Mouse (Mus musculus): ENCODE measurements around the gene Ift122. TPM values are rescaled to one million over a fixed set of nuclear protein-coding genes. Genes with fewer than 3 reads are reported as not detected.

Ift122 gene
- total and polyA plus RNA-seq, 3 experiments = 7.9 to 14.1 (median 8.6) TPM

DNA sequence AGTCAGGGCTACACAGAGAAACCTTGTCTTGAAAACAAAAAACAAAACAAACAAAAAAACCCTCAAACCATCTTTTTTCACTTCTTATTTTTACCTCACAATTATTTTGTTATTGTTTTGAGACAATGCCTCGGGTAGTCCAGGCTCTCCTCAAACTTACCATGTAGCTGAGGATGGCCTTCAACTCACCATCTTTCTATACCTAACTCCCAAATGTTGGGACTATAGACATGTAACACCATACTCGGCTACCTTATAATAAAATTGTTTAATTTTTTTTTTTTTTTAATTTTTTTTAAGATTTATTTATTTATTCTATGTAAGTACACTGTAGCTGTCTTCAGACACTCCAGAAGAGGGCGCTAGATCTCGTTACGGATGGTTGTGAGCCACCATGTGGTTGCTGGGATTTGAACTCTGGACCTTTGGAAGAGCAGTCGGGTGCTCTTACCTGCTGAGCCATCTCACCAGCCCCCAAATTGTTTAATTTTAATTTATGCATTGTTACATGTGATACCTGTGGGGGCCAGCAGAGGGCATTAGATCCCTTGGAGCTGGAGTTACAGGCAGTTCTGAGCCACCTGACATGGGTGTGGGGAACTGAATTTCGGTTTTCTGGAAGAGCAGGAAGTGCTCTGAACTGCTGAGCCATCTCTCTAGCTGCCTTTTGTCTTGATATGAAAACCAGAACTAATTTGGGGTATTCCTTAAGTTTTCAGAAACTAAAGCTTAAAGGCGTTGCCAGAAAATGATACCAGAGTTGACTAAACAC, 6.4 kb upstream of the Ift122 start (continued):
- TF ChIP-seq CHD2 (IDR thresholded peaks at IDR 0.05; ENCODE audit: low read length) = peak; percentile 36; the same call in 1 of the 2 replicates
- TF ChIP-seq MYC (IDR thresholded peaks at IDR 0.05; ENCODE audit: low read depth, low read length) = peak; percentile 60; the same call in 1 of the 2 replicates

DNA sequence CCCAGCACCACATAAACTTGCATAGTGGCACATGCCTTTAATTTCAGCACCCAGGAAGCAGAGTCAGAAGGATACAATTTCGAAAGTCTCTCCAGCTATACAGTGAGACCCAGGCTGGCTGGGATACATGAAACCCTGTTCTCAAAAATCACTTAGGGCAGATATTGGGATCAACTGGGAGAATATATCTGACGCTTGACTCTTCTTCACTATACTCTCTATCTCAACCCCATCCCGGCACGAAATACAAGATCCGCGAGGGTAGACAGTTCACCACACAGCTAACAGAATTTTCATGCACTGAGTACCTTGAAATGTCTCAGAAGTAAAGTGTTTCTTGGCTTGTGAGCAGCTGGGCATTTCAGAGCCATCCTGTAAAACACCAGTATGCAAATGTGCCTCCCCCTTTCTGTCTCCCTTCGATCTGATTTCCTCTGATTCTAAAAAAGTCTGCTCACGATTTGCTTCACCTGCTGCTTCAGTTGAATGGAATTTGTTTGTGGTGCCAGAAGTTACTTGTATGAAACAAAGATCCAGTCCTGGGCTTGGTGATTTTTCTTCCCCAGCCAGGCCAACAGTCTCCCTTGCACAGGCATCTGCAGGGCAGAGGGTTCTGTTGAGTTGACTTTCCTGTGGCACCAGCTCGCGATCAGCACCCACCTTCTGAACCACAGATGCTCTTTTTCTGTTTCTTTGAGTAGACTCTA, 4.5 kb upstream of the Ift122 start:
- in situ Hi-C loops (cut with MboI; ENCODE audit: low pct_ligation_motif_present, low pct_unique_long_range_greater_than_20kb, low sequenced_read_pairs) = loop anchor here (5.0 to 10.0 kb wide), 2 partner anchors 159 to 286 kb away; no protein-coding TSS in a partner anchor
- no peaks in the 10 kb centered on the region for H3K9me3 ChIP-seq (replicated peaks; ENCODE audit: low read length)
- peak overlapping the region; percentile 98 for H3K4me2 ChIP-seq (ENCODE audit: insufficient read depth, low read depth, poor library complexity, severe bottlenecking)
- DNase-seq (ENCODE audit: extremely low read depth) = peak; percentile 46
- dilution Hi-C loops (cut with MboI; ENCODE audit: extremely low pct_ligation_motif_present, extremely low pct_unique_long_range_greater_than_20kb, low sequenced_read_pairs) = no loop called here
- peak overlapping the region; percentile 29 to 31 (median 30) for H3K4me3 ChIP-seq (replicated peaks in 1 of 3; ENCODE audit: low read depth in 2 of 3, low read length in 2 of 3, poor library complexity in 1 of 3)
- peak; percentile 87 for TF ChIP-seq CHD1 (IDR thresholded peaks at IDR 0.05; ENCODE audit: low read depth, low read length)
- TF ChIP-seq PAX5 (IDR thresholded peaks at IDR 0.05; ENCODE audit: low read length) = no peak
- TF ChIP-seq ZMIZ1 (IDR thresholded peaks at IDR 0.05; ENCODE audit: low read depth, low read length) = 0 out of 2 replicates have a peak, but pooled peaks have one; percentile 53
- TF ChIP-seq NRF1 (IDR thresholded peaks at IDR 0.05; ENCODE audit: low read depth, low read length) = peak; percentile 11; the same call in 1 of the 2 replicates
- TF ChIP-seq RCOR1 (conservative IDR thresholded peaks at IDR 0.05; ENCODE audit: low read depth, low read length) = peak; percentile 50; the same call in 1 of the 2 replicates
- peak; percentile 78; the same call in 1 of the 2 replicates for TF ChIP-seq MXI1 (IDR thresholded peaks at IDR 0.05; ENCODE audit: low read depth, low read length)
- no peak for TF ChIP-seq KAT2A (IDR thresholded peaks at IDR 0.05; ENCODE audit: insufficient replicate concordance, low read length)
- no peak; the same call in 1 of the 2 replicates for TF ChIP-seq MAFK (IDR thresholded peaks at IDR 0.05; ENCODE audit: insufficient replicate concordance, low read length)
- TF ChIP-seq NELFE (IDR thresholded peaks at IDR 0.05; ENCODE audit: low read depth, low read length) = peak; percentile 47; the same call in 1 of the 2 replicates
- peak; percentile 61 for TF ChIP-seq IRF4 (IDR thresholded peaks at IDR 0.05; ENCODE audit: low read depth, low read length)
- no peak for TF ChIP-seq JUN (IDR thresholded peaks at IDR 0.05; ENCODE audit: insufficient read depth, low read depth, low read length)
- peak; percentile 67 for TF ChIP-seq ETS1 (conservative IDR thresholded peaks at IDR 0.05; ENCODE audit: low read depth, low read length)
- peak; percentile 39; the same call in 1 of the 2 replicates for TF ChIP-seq MAX (IDR thresholded peaks at IDR 0.05; ENCODE audit: low read length)
- TF ChIP-seq BHLHE40 (IDR thresholded peaks at IDR 0.05; ENCODE audit: low read depth, low read length) = peak; percentile 65
- TF ChIP-seq USF1 (IDR thresholded peaks at IDR 0.05; ENCODE audit: low read depth, low read length) = no peak
- peak; percentile 55; the same call in 1 of the 2 replicates for TF ChIP-seq MEF2A (IDR thresholded peaks at IDR 0.05; ENCODE audit: borderline replicate concordance, low read depth, low read length)
- TF ChIP-seq USF2 (conservative IDR thresholded peaks at IDR 0.05; ENCODE audit: low read depth, low read length) = no peak
- peak; percentile 58; the same call in 1 of the 2 replicates for TF ChIP-seq CHD2 (IDR thresholded peaks at IDR 0.05; ENCODE audit: low read length)
- TF ChIP-seq MYC (IDR thresholded peaks at IDR 0.05; ENCODE audit: low read depth, low read length) = 0 out of 2 replicates have a peak, but pooled peaks have one; percentile 18
- TF ChIP-seq JUND (conservative IDR thresholded peaks at IDR 0.05; ENCODE audit: low read depth, low read length) = no peak
- peak; percentile 45; the same call in 1 of the 2 replicates for TF ChIP-seq TCF12 (IDR thresholded peaks at IDR 0.05; ENCODE audit: low read depth, low read length)
- 0 out of 2 replicates have a peak, but pooled peaks have one; percentile 57 for TF ChIP-seq ZNF384 (IDR thresholded peaks at IDR 0.05; ENCODE audit: low read depth, low read length)
- TF ChIP-seq CTCF (conservative IDR thresholded peaks at IDR 0.05 in 1 of 2, IDR thresholded peaks at IDR 0.05 in 1 of 2; ENCODE audit: low read depth in 2 of 2, low read length in 2 of 2) = no peak
- no peak for TF ChIP-seq POLR2AphosphoS2 (IDR thresholded peaks at IDR 0.05; ENCODE audit: low read depth, low read length)
- 0 out of 2 replicates have a peak, but pooled peaks have one; percentile 30 for TF ChIP-seq ELF1 (IDR thresholded peaks at IDR 0.05; ENCODE audit: low read depth, low read length)
- TF ChIP-seq EP300 (IDR thresholded peaks at IDR 0.05; ENCODE audit: low read length) = peak; percentile 76
- TF ChIP-seq POLR2A (IDR thresholded peaks at IDR 0.05; ENCODE audit: low read depth, low read length) = no peak
- TF ChIP-seq UBTF (IDR thresholded peaks at IDR 0.05; ENCODE audit: low read depth, low read length) = peak; percentile 57; the same call in 1 of the 2 replicates
- no peak for TF ChIP-seq E2F4 (IDR thresholded peaks at IDR 0.05; ENCODE audit: insufficient replicate concordance, low read depth, low read length)
- TF ChIP-seq MAZ (IDR thresholded peaks at IDR 0.05; ENCODE audit: low read depth, low read length) = peak; percentile 40; the same call in 1 of the 2 replicates
- 0 out of 2 replicates have a peak, but pooled peaks have one; percentile 34 for TF ChIP-seq TBP (conservative IDR thresholded peaks at IDR 0.05; ENCODE audit: low read depth, low read length)
- peak; percentile 86 for TF ChIP-seq SIN3A (IDR thresholded peaks at IDR 0.05; ENCODE audit: low read length)
- peak overlapping the region; percentile 61 for H3K9ac ChIP-seq (ENCODE audit: insufficient read depth, low read depth)
- peak overlapping the region; percentile 85 for H3K27ac ChIP-seq (ENCODE audit: insufficient read depth, low read depth)
- peaks cover 13% of the 10 kb centered on the region for H3K79me2 ChIP-seq (replicated peaks; ENCODE audit: control insufficient read depth, extremely low read depth, insufficient read depth, poor library complexity, severe bottlenecking)
- H3K4me1 ChIP-seq (ENCODE audit: control insufficient read depth in 1 of 2, insufficient read depth in 2 of 2) = peaks cover 2 to 47% of the 10 kb centered on the region in 2 experiments; a peak in 2 of 4 replicates
- no peaks in the 10 kb centered on the region for H3K27me3 ChIP-seq (replicated peaks)
- H3K36me3 ChIP-seq (replicated peaks in 1 of 2; ENCODE audit: control insufficient read depth in 1 of 2, insufficient read depth in 1 of 2, low read length in 1 of 2) = peaks cover 15 to 31% of the 10 kb centered on the region in 2 experiments
